Mouse (Mus musculus) cerebellum, adult 18-20 months (tissue): ENCODE data around the gene Mus81.

Experiments used
- DNase-seq, 2 experiments: peaks; one replicate each; pipeline ENCODE4 v3.0.0; 2021

Mus81 gene

DNA sequence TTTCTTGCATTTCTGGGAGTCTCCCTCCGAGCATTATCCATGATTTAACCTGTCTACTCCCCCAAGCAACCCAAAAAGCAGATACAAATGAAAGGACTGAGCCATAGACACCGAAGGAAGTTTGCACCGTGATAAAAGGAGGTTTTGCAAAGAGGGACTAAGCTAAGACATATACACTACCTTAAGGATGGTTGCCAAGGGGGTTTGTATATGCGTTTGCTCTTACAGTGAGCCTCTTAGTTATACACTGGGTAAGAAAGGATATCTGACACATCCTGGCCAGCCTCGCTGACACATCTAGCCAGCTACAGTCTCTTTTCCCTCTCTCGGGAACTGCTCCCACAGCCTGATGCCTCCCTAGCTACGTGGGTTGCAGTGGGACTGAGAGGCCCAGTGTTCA lies 54.3 kb downstream of the Mus81 start:
- DNase-seq, result no peak

- peak; percentile 46 to 47 for DNase-seq
These were observed 55.0 kb downstream of the Mus81 start for GRCm38 (mm10) chr19:5432992-5433852.
